Mouse (Mus musculus) small intestine, adult 2 months (tissue): ENCODE measurements around the gene Spcs2.

Experiments
- CTCF ChIP-seq: fragments of 200-500 bp; IDR thresholded peaks from 2 replicates; pipeline ENCODE4 v1.5.1; 2012; ENCODE audit warnings: low read depth, mild to moderate bottlenecking, control low read depth, inconsistent platforms, low read length, moderate library complexity, mixed read lengths; ENCODE audit not compliant: insufficient replicate concordance, insufficient read length; ENCODE audit errors: extremely low read depth
- POLR2A ChIP-seq: fragments of 200-500 bp; IDR thresholded peaks from 2 replicates; pipeline ENCODE4 v1.6.1; 2012; ENCODE audit warnings: low read depth, mild to moderate bottlenecking, control low read depth, inconsistent platforms, low read length, moderate library complexity

DNA sequence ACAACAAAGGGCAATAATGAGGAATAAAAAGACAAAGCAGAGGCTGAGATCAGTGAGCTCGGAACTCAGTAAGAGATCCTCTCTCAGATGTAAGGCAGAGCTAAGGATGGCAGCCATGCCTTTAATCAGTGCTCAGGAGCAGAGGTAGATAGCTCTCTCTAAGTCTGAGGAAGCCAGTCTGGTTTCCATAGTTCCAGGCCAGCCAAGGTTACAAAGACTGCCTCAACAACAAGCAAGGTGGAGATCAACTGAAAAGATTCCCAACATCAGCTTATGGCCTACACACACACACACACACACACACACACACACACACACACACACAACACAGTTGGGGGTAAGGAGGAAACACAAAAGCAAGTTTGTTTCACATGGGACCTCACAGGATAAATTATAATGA is 12.1 kb downstream of the Spcs2 start:
- TF ChIP-seq POLR2A (no peak), CTCF (no peak)
